In the genomic region with DNA sequence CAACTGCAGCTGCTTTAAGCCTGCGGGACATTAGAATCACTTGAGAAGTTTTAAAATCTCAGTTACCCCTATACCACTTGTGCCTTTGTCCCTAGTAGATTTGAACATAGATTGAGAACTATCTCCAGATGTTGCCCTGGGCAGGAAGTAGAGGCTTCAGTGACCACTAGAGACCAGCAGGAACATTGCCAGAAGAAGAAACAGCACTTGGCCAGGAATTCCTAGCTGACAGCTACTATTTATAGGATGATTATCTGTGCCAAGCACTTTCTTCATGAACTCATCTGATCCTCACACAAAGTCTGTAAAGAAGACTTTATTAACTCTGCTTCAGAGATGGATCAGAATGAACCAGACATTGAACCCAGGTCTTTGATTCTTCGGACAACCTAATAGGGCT, we compare ENCODE assay signal across 18 mouse cellular contexts.
DNase-seq lines count a peak whose midpoint lies in the region; ATAC-seq and TF ChIP-seq lines count a peak whose summit lies in the region.
"Had no signal": no experiment of that assay in that cellular context is flagged by ENCODE, and none has a peak within 500 bp of the region (broad histone marks: within the 10 kb centered on the region; RNA-seq: fewer than 3 reads in every experiment).

No protein-coding gene starts in this region.

- H3K9ac ChIP-seq in heart, embryonic 13.5 days = no peak overlapping the region
- no peak overlapping the region for H3K9ac ChIP-seq in lung, embryonic 14.5 days
- H3K9ac ChIP-seq in forebrain, embryonic 12.5 days = no peak overlapping the region
- H3K9ac ChIP-seq: embryonic facial prominence, embryonic 13.5 days; limb, embryonic 12.5 days; liver, postnatal 0 days had no signal

- peaks cover 15% of the 10 kb centered on the region for H3K4me1 ChIP-seq in heart, embryonic 13.5 days
- no peaks in the 10 kb centered on the region for H3K4me1 ChIP-seq in lung, embryonic 14.5 days (ENCODE audit: insufficient read depth)
- H3K4me1 ChIP-seq in lung, adult 2 months (ENCODE audit: control insufficient read depth, insufficient read depth, low read length) = no peaks in the 10 kb centered on the region
- no peaks in the 10 kb centered on the region; the same call in 1 of the 2 replicates for H3K4me1 ChIP-seq in forebrain, embryonic 12.5 days
- H3K4me1 ChIP-seq: megakaryocyte, embryonic 14.5 days had no signal

- DNase-seq in heart, postnatal 25 days (ENCODE audit: low spot score) = no peak
- DNase-seq in lung, embryonic 14.5 days = peak; percentile 35
- DNase-seq in lung, adult 2 months = no peak
- peak; percentile 9 for DNase-seq in heart, postnatal 4 days
- DNase-seq: cerebellum, adult 9-10 months; gastrocnemius, postnatal 36 days; liver, postnatal 0 days had no signal

- H3K4me3 ChIP-seq in heart, embryonic 13.5 days = no peak overlapping the region
- no peak overlapping the region for H3K4me3 ChIP-seq in lung, embryonic 14.5 days (ENCODE audit: low read depth, low read length)
- no peak overlapping the region for H3K4me3 ChIP-seq in lung, adult 2 months (replicated peaks; ENCODE audit: extremely low read depth, low read depth, low read length)
- no peak overlapping the region for H3K4me3 ChIP-seq in forebrain, embryonic 12.5 days (replicated peaks)
- H3K4me3 ChIP-seq: embryonic facial prominence, embryonic 13.5 days; limb, embryonic 12.5 days; megakaryocyte, embryonic 14.5 days had no signal

- no peaks in the 10 kb centered on the region for H3K27me3 ChIP-seq in heart, embryonic 13.5 days (replicated peaks)
- H3K27me3 ChIP-seq in lung, embryonic 14.5 days (ENCODE audit: insufficient read depth, low read length) = no peaks in the 10 kb centered on the region
- no peaks in the 10 kb centered on the region for H3K27me3 ChIP-seq in forebrain, embryonic 12.5 days
- H3K27me3 ChIP-seq: embryonic facial prominence, embryonic 13.5 days; limb, embryonic 12.5 days; megakaryocyte, embryonic 14.5 days had no signal

- H3K9me3 ChIP-seq in heart, embryonic 13.5 days = no peaks in the 10 kb centered on the region
- no peaks in the 10 kb centered on the region for H3K9me3 ChIP-seq in lung, embryonic 14.5 days (ENCODE audit: low read depth, low read length)
- H3K9me3 ChIP-seq in forebrain, embryonic 12.5 days = no peaks in the 10 kb centered on the region
- H3K9me3 ChIP-seq: embryonic facial prominence, embryonic 13.5 days; limb, embryonic 12.5 days; megakaryocyte, embryonic 14.5 days had no signal

- no peak for TF ChIP-seq POLR2A in lung, adult 2 months (IDR thresholded peaks at IDR 0.05; ENCODE audit: borderline replicate concordance, extremely low read depth, low read depth, low read length)

- H3K36me3 ChIP-seq in heart, embryonic 13.5 days = no peaks in the 10 kb centered on the region
- no peaks in the 10 kb centered on the region for H3K36me3 ChIP-seq in lung, embryonic 14.5 days (ENCODE audit: insufficient read depth)
- H3K36me3 ChIP-seq in forebrain, embryonic 12.5 days (replicated peaks) = no peaks in the 10 kb centered on the region
- H3K36me3 ChIP-seq: embryonic facial prominence, embryonic 13.5 days; G1E; limb, embryonic 12.5 days had no signal

- TF ChIP-seq CTCF in lung, embryonic 14.5 days (IDR thresholded peaks at IDR 0.05; ENCODE audit: low read depth) = no peak
- TF ChIP-seq CTCF in lung, adult 2 months (IDR thresholded peaks at IDR 0.05; ENCODE audit: insufficient read depth, low read length) = no peak

- WGBS in heart, embryonic 13.5 days = 84% methylated on average over 2 of the region's 2 CpGs
- WGBS in lung, embryonic 14.5 days = 87% methylated on average over 2 of the region's 2 CpGs
- WGBS in lung, adult 2 months = 75% methylated on average over 2 of the region's 2 CpGs
- WGBS in forebrain, embryonic 12.5 days = 90% methylated on average over 2 of the region's 2 CpGs

- intact Hi-C loops in heart, postnatal 25 days (cut with DNase I) = no loop called here

- ATAC-seq in heart, embryonic 13.5 days (ENCODE audit: extremely low read depth, insufficient number of reproducible peaks, low FRiP score, low TSS enrichment) = no peak
- ATAC-seq in lung, embryonic 14.5 days (ENCODE audit: insufficient read depth) = no peak
- ATAC-seq in monocyte, adult 5-6 weeks (replicated peaks; ENCODE audit: insufficient number of reproducible peaks, low FRiP score, low TSS enrichment, poor library complexity, severe bottlenecking) = no peak
- ATAC-seq in forebrain, embryonic 12.5 days (ENCODE audit: low FRiP score) = no peak
- ATAC-seq: CD4-positive, CD25-positive, alpha-beta regulatory T cell, adult 4 months; liver, postnatal 0 days; midbrain, embryonic 16.5 days had no signal

- H3K4me2 ChIP-seq in heart, embryonic 13.5 days = no peak overlapping the region
- H3K4me2 ChIP-seq in lung, embryonic 14.5 days = no peak overlapping the region
- H3K4me2 ChIP-seq in forebrain, embryonic 12.5 days = no peak overlapping the region
- H3K4me2 ChIP-seq: embryonic facial prominence, embryonic 13.5 days; limb, embryonic 12.5 days had no signal

- H3K27ac ChIP-seq in heart, embryonic 13.5 days (replicated peaks) = 0 out of 2 replicates have a peak overlapping the region, but pooled peaks have one; percentile 2
- H3K27ac ChIP-seq in lung, embryonic 14.5 days (ENCODE audit: low read depth) = no peak overlapping the region
- H3K27ac ChIP-seq in forebrain, embryonic 12.5 days = no peak overlapping the region
- H3K27ac ChIP-seq: embryonic facial prominence, embryonic 13.5 days; kidney, postnatal 0 days; limb, embryonic 12.5 days; stomach, postnatal 0 days had no signal

Comparison
In these comparisons a context has a peak if more than half of its experiments do, and no peak if none do; other contexts are left out.
1. DNase-seq: peak in lung, embryonic 14.5 days (single experiment) and heart, postnatal 4 days (single experiment); none in heart, postnatal 25 days (single experiment) and lung, adult 2 months (single experiment).